Comparison of ENCODE assay signal across 8 mouse cellular contexts in the genomic region with DNA sequence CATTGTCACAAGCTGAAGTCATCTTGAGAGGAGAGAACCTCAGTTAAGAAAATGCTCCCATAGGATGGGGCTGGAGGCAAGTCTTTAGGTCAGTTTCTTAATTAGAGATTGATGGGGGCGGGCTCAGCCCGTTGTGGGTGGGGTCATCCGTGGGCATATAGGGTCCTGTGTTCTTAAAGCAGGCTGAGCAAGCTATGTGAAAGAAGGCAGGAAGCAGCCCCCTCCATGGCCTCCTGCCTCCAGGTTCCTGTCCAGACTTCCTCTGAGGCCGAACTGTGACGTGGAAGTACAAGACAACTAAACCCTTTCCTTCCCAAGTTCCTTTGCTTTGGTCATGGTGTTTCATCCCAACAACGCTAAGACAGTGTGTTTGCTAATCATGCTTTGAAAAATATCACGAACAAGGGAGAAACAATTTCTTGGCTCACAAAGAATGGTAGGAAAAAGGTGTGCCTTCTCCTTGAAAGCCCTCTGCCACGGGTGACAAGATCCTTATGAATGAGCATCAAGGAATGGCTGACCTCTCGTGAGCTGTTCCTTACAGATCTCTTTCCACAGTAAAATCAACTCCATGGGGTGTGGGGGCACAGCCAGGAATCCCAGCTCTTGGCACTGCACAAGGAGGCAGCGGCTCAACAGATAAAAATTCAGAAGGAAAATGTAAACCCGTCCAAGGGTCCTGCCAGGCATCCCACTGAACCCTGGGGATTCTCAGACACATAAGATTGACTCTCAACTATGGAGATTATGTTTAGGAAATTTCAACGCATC. TPM values are rescaled to one million over a fixed set of nuclear protein-coding genes. Genes with fewer than 3 reads are reported as not detected.
DNase-seq lines count a peak whose midpoint lies in the region; ATAC-seq and TF ChIP-seq lines count a peak whose summit lies in the region.

No protein-coding gene starts in this region.

- H3K4me3 ChIP-seq in ES-E14 (ENCODE audit: insufficient read depth in 1 of 2, low read depth in 1 of 2, low read length in 2 of 2, poor library complexity in 1 of 2, severe bottlenecking in 1 of 2) = peak overlapping the region; percentile 65 to 98
- H3K4me3 ChIP-seq in limb, embryonic 14.5 days (replicated peaks; ENCODE audit: low read length) = peak overlapping the region; percentile 69

- peak; percentile 68 for ATAC-seq in granulocyte monocyte progenitor cell, adult 5-6 weeks (replicated peaks; ENCODE audit: poor library complexity, severe bottlenecking)
- peak; percentile 20; the same call in 1 of the 2 replicates for ATAC-seq in limb, embryonic 14.5 days (ENCODE audit: low FRiP score, low read depth)

- H3K9ac ChIP-seq in ES-E14 (ENCODE audit: insufficient read depth, low read depth, low read length, poor library complexity, severe bottlenecking) = peak overlapping the region; percentile 99
- H3K9ac ChIP-seq in limb, embryonic 14.5 days (ENCODE audit: low read depth, low read length, severe bottlenecking) = peak overlapping the region; percentile 78

- H3K4me2 ChIP-seq in limb, embryonic 14.5 days (replicated peaks; ENCODE audit: low read depth, low read length, severe bottlenecking) = peak overlapping the region; percentile 75

- H3K27ac ChIP-seq in ES-E14 (ENCODE audit: insufficient read depth, low read depth, low read length, poor library complexity, severe bottlenecking) = peak overlapping the region; percentile 14; the same call in 1 of the 2 replicates
- H3K27ac ChIP-seq in limb, embryonic 14.5 days (replicated peaks; ENCODE audit: low read depth, low read length) = peak overlapping the region; percentile 90

- 17% methylated on average over 12 of the region's 12 CpGs for WGBS in limb, embryonic 14.5 days

- TF ChIP-seq POLR2A in limb, embryonic 14.5 days (IDR thresholded peaks at IDR 0.05; ENCODE audit: borderline replicate concordance, extremely low read depth, insufficient read depth, insufficient read length) = no peak

- peaks cover 0 to 13% of the 10 kb centered on the region in 2 experiments; a peak in 2 of 4 replicates for H3K4me1 ChIP-seq in ES-E14 (ENCODE audit: control insufficient read depth in 2 of 2, insufficient read depth in 2 of 2, low read length in 2 of 2, poor library complexity in 1 of 2)
- H3K4me1 ChIP-seq in limb, embryonic 14.5 days (ENCODE audit: control insufficient read depth, insufficient read depth, low read length) = peaks cover 34% of the 10 kb centered on the region

- H3K36me3 ChIP-seq in ES-E14 (ENCODE audit: control insufficient read depth, insufficient read depth, low read length, poor library complexity, severe bottlenecking) = peaks cover 45% of the 10 kb centered on the region
- peaks cover 39% of the 10 kb centered on the region for H3K36me3 ChIP-seq in limb, embryonic 14.5 days (ENCODE audit: control insufficient read depth, insufficient read depth, low read length)

- H3K9me3 ChIP-seq in ES-E14 (ENCODE audit: control insufficient read depth, insufficient read depth, low read depth, low read length) = no peaks in the 10 kb centered on the region
- H3K9me3 ChIP-seq in limb, embryonic 14.5 days (ENCODE audit: control insufficient read depth, low read length) = no peaks in the 10 kb centered on the region

- no peaks in the 10 kb centered on the region for H3K27me3 ChIP-seq in limb, embryonic 14.5 days (ENCODE audit: control insufficient read depth, insufficient read depth, low read length)

- peak; percentile 27 to 29 for DNase-seq in cerebellum, postnatal 14 days
- DNase-seq in cerebellum, adult 8-10 months = no peak
- no peak for DNase-seq in ES-E14 (ENCODE audit: low read depth, low spot score)
- DNase-seq in limb, embryonic 14.5 days (ENCODE audit: low spot score) = peak; percentile 74
- DNase-seq in naive thymus-derived CD4-positive, alpha-beta T cell, adult 2 months (ENCODE audit: low read depth) = peak; percentile 13
- no peak for DNase-seq in left cerebral cortex, adult 18-20 months (ENCODE audit: low spot score in 2 of 2)
- DNase-seq in gastrocnemius, adult 8-10 months (ENCODE audit: low spot score in 2 of 2) = no peak

- in situ Hi-C loops in ES-E14 (cut with MboI; ENCODE audit: low sequenced_read_pairs in 2 of 2, unreplicated experiment in 2 of 2) = no loop called here

TF ChIP-seq in ES-E14, 5 proteins besides CTCF, POLR2A, EP300 and RAD21:
- no peak for TF ChIP-seq HCFC1 (IDR thresholded peaks at IDR 0.05; ENCODE audit: borderline replicate concordance, insufficient read depth, low read length)
- TF ChIP-seq MAFK (IDR thresholded peaks at IDR 0.05; ENCODE audit: insufficient read depth, low read depth, low read length) = no peak
- no peak for TF ChIP-seq ZC3H11A (IDR thresholded peaks at IDR 0.05; ENCODE audit: borderline replicate concordance, low read depth, low read length)
- TF ChIP-seq ZNF384 (IDR thresholded peaks at IDR 0.05; ENCODE audit: low read depth, low read length) = no peak
- no peak for TF ChIP-seq CHD2 (IDR thresholded peaks at IDR 0.05; ENCODE audit: low read depth, low read length)
TF ChIP-seq in ES-E14: peak in this region for 0.

RNA-seq across cellular contexts. Expression of a gene that starts 1.5 kb away (rescaled TPM):
- 191 and 351 TPM in 2 replicates for total RNA-seq in ES-E14 (2012; rRNA removed)
- 82.5 and 104 TPM in 2 replicates for total RNA-seq in granulocyte monocyte progenitor cell, adult 5-6 weeks (2014; fragmentation: Nextera tagmentation)
- 302 and 371 TPM in 2 replicates for total RNA-seq in granulocyte monocyte progenitor cell, adult 5-6 weeks (2017)
- 339 and 379 TPM in 2 replicates for polyA plus RNA-seq in limb, embryonic 14.5 days (2012; rRNA removed)
- 408 and 419 TPM in 2 replicates for polyA plus RNA-seq in limb, embryonic 14.5 days (2014; fragmentation: Nextera tagmentation; extraction: Ambion mirVana)
- total RNA-seq in left cerebral cortex, adult 18-20 months (2021) = not detected
- total RNA-seq in gastrocnemius, adult 8-10 months (2022) = not detected

RNA-seq across cellular contexts. Expression of a gene that starts 47.3 kb away (rescaled TPM):
- 6.5 and 14.0 TPM in 2 replicates for total RNA-seq in ES-E14 (2012; rRNA removed)
- not detected in 2 replicates for total RNA-seq in granulocyte monocyte progenitor cell, adult 5-6 weeks (2014; fragmentation: Nextera tagmentation)
- 0.05 and 0.39 TPM in 2 replicates for total RNA-seq in granulocyte monocyte progenitor cell, adult 5-6 weeks (2017)
- polyA plus RNA-seq in limb, embryonic 14.5 days (2012; rRNA removed) = 12.8 and 14.8 TPM in 2 replicates
- 25.2 and 29.5 TPM in 2 replicates for polyA plus RNA-seq in limb, embryonic 14.5 days (2014; fragmentation: Nextera tagmentation; extraction: Ambion mirVana)
- 100 to 1,000 TPM; 407 to 424 TPM for total RNA-seq in left cerebral cortex, adult 18-20 months (2021)
- 100 to 1,000 TPM in 1 of 4 experiments, 10 to 100 TPM in 3; 81.4 to 115 (median 89.6) TPM for total RNA-seq in gastrocnemius, adult 8-10 months (2022)

Comparison
In these comparisons a context has a peak if more than half of its experiments do, and no peak if none do; other contexts are left out.
1. DNase-seq: peak in cerebellum, postnatal 14 days (2 of 2), limb, embryonic 14.5 days (single experiment) and naive thymus-derived CD4-positive, alpha-beta T cell, adult 2 months (single experiment); none in cerebellum, adult 8-10 months (single experiment), ES-E14 (single experiment), left cerebral cortex, adult 18-20 months (0 of 2) and gastrocnemius, adult 8-10 months (0 of 2).
2. RNA of a gene that starts 1.5 kb away (total RNA-seq): 82.5 to 371 TPM in granulocyte monocyte progenitor cell, adult 5-6 weeks and 191 to 351 TPM in ES-E14; not detected in left cerebral cortex, adult 18-20 months and not detected in gastrocnemius, adult 8-10 months; every median in the first group is over 10 times any median in the second.